Mouse (Mus musculus) cerebellum, adult 9-10 months (tissue): ENCODE measurements around the gene Tcf3.

Experiments used
- DNase-seq: peaks from one replicate; pipeline ENCODE4 v3.0.0; 2022

The Tcf3 gene

DNA sequence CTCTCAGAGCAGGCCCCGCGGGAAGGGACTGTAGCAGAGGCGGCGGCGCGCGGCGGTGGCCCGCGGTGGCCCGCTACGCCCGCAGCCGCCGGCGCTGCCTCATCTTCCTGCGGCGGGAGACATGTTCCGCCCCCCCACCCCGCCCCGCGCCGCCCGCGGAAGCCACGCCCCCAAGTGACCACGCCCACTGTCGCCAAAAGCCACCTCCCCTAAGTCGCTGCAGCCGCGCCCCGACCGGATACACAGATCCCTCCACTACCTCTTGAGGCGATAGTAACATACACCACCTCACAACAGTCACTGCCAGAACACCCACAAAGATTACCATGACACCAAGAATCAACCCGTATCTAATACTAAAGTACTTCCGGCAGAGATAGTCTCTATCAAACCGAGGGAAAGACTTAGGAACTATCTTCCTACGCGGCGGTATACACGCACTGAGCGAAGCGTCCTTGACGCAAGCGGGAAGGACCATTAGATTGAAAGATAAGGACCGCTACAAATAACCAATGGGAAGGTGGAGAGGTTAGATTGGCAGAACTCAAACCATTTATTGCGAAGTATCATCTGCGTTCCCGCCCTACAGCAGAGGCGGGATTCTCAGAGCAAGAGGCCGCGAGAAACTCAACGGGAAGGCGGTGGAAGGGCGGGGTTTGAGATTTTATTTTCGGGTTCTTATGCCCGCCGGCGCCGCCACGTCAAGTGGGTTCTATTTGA, at the start of gene Tcf3:
Gene Tcf3 (minus strand): TSS at position 135 of the 720 bp plus-strand sequence.
- DNase-seq: peak; percentile 99

DNA sequence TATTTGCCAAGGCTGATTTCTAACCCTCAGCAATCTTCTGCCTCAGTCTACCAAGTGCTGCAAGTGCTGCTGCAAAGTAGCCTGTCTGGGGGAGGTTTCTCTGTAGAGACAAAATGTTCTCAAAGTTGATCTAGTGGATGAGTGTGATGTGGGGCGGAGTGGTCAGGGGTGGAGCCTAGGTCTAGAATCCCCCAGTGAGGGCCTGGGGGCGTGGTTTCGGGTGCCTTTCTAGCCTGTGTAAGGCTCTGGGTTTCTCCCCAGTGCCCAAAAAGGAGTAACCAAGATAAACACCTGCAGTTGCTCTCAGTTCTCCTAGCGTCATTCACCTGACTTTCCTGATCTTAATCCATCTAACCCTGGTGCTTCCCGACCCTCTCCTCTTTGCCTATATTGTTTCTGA, 47.6 kb upstream of the Tcf3 start:
- no peak for DNase-seq

DNA sequence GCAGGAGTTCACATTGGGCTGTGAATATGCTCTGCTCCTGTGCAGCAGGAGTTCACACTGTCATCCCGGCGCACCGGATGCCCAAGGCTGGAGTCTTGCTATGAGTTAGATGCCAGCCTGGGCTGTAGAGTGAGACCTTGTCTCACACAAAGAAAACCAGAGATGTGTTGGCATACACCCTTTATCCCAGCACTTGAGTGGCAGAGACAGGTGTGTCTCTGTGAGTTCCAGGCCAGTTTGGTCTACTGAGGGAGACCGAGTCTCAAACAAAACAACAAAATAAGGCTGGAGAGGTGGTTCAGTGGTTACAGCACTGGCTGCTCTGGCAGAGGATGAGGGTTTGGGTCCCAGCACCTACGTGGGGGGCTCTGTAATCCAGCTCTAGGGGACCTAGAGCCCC, 45.1 kb upstream of the Tcf3 start:
- no peak for DNase-seq

DNA sequence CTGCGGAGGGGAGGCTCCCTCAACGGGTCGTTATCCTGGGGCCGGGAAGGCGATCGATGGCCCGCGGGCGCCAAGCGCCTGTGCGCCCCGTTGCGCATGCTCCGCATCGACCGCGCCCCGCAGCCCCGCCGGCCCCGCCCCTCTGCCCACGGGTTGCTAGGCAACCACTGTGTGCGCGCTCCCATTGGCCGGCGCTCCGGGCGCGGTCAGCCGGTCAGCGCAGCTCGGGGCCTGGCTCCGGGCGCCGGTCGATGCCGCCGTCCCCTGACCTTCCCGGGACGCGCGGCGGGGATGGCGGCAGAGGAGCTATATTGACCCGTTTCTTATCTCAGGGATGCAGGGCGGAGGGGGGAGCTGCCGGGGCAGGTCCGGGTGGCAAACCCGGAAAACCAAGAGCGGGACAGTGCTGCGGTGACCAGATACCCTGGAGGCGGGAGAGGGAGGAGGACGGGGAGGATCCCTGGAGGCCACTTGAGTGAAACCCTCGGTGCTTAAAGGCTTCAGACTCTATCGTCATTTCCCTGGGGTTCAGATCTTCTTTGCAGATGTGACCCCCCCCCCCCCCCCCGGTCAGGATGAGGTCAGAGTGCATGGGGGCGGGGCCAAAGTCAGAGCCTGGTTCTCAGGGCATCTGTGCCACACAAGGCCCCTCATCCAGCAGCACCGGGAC, 42.0 kb upstream of the Tcf3 start:
- peak; percentile 88 for DNase-seq

DNA sequence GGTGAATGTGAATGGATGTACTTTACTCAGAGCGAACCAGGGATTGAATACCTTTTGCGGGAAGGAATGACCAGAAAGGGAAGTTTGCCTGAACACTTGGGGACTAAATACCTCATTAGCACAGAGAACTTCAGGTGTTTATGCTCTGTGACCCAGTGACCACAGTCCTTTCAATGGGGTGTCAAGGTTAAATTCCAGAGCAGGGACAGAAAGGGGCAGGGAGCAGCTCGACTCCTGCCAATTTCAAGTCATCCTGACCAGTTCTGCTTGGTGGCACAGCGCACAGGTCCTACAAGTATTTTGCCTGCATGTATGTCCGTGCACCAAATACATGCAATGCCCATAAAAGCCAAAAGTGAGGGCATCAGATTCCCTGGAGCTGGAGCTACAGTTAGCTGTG, 31.6 kb upstream of the Tcf3 start:
- no peak for DNase-seq

DNA sequence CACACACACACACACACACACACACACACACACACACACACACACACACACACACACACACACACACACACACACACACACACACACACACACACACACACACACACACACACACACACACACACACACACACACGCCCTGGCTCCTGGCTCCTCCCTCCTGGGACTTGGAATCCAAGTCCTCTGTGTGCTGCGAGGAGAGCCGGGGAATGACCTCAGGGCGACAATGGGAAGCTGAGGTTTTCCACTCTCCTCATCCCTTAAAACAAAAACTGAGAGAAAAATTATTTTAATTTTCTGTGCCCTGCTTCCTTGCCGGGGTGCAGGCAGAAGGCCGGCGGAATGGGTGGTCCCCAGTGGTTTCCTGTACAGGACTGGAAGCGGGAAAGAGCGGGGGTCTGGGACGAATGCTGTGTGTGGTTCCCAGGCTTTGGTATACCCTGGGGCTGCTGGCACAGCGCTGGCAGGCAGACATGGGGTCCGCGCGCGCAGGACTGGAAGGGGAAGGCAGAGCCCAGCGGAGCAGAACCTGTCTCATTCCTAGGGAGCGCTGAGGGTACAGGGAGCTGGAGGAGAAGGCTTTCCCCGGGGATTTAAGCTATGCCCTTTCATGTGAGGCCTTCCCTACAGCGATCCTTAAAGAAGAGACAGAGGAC, 31.1 kb upstream of the Tcf3 start:
- DNase-seq: no peak

DNA sequence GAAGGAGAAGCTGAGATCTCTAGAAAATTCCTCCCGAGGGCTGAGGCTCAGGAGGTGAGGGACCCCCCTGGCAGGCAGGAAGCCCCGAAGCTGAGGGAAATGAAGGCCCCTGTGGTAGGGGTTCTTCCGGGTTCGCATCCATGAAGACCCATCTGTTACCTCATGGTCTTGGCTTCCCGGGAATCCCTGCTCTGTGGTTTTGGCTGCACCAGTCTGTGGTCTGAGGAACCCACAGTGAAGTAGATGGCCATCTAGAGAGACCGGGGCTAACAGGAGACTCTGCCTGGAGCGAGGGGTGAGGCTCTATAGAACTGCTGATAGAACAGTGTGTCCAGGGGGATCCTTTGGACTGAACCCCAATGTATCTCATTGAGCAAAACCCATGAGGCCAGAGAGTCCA, 27.9 kb upstream of the Tcf3 start:
- no peak for DNase-seq

DNA sequence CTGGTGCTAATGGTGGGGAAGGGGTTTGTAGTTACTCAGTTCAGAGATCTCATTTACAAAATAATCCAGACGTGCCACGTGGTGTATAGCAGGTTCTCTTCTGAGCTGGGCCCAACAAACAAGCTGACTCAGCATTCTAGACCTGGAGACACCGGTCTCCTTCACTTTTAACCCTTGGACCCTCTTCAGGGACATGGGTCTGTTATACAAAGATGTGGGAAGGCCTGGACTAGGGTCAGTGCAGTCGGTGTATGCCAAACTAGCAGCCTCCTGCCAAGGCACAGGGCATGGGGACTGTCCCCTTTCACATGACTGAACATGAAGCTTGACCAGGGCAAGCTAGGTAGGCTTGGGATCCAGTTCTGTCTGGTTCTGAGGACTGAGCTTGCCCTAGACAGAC, 26.9 kb upstream of the Tcf3 start:
- DNase-seq: no peak

DNA sequence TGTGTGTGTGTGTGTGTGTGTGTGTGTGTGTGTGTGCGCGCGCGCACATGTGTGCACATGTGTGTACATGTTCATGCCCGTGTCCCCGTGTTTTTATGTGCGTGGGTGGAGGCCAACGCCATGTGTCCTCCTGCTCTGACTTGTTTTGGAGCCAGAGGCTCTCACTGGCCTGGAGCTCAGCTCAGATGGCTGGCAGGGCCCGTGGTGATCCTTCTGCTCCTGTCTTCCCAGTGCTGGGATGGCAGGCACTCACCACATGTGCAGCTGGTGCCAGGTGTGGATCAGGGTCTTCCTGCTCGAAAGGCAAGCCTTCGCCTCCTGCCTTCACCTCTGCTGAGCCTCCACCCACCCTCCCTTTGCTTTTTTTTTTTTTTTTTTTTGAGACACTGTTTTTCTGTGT, 26.2 kb upstream of the Tcf3 start:
- no peak for DNase-seq

DNA sequence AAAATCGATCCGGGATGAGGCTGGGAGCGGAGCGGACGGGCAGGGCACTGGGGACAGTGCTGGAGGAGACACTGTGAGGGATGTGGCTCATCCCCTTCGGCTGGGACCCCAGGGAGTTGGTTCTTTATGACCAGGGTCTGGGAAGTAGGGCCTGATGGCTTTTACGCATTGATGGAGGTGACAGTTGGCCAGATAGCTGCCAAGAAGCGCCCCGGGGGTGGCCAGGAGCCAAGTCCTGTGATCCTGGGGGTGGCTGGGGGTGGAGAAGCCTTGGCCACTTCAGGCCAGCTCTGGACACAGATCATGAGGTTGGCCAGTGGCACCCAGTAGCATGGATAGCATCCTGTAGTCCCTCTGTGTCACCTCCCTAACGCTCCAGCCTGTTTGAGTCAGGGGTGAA, 25.8 kb upstream of the Tcf3 start:
- DNase-seq: no peak

DNA sequence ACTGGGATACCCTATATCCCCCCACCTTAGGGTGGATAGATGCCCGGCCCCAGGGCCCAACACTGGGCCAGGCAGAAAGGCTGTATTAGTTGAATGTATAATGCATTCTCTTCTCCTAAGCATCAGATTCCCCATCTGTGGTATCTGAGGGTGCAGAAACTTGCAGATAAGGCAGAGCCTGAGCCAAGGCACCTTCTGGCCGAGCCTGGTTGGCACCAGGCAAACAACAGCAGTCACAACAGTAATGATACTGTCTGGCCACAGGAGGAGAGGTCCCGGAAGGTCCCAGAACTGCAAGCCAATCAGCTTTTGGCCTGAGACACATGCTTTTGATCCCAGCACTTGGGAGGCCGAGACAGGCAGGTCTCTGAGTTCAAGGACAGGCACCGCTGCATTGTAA, 22.2 kb upstream of the Tcf3 start:
- no peak for DNase-seq

DNA sequence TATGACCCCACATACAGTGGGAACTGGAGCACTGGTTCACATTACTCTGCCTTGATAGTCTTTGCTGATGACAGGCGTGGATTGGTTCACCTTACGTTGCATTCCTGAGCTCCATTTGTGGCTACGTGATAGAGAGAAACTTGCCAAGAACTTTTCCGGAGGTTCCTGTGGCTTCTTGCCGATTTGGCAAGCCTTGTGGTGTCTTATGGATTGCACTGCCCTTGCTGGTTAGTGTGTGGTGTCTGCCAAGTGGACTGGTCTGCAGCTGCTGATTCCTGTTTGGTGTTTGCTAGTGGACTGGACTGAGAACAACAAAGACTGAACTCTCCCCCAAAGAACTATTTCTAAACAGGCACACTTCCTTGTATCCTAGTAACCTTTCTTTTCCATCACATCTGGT, 21.3 kb upstream of the Tcf3 start:
- no peak for DNase-seq

DNA sequence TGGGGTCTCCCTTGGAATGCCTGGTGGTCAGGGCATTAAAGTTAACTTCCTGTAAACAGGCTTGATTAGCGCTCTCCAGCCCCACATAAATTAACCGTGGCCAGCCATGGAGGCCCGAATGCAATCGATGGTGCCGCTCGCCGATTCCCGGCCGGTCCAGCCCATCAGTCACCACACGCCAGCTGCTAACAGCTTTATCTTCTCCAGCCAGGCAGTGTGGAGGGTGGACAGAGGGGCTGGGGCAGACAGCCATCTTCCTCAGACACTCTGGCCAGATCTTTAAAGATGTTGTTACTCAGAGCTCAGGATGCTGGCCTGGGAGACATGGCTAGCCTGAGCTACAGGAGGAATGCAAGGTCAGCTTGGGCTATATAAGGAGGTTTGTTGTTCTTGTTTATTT, 20.2 kb upstream of the Tcf3 start:
- no peak for DNase-seq

DNA sequence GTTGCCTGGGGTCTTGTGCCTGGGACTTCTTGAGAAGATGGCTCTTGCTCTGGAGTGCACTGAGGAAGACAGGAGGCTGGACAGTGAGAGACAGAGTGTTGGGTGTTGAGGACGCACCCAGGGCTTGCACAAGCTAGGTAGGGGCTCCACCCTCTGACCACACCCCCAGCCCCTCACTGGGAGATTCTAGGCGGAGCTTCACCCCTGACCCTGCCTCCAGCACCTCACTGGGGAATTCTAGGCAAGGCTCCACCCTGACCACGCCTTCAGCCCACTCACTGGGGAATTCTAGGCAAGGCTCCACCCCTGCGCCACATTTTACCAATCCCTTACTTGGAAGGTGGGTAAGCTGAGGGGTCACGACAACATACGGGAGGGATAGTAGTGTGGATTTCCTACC, 17.2 kb upstream of the Tcf3 start:
- no peak for DNase-seq

DNA sequence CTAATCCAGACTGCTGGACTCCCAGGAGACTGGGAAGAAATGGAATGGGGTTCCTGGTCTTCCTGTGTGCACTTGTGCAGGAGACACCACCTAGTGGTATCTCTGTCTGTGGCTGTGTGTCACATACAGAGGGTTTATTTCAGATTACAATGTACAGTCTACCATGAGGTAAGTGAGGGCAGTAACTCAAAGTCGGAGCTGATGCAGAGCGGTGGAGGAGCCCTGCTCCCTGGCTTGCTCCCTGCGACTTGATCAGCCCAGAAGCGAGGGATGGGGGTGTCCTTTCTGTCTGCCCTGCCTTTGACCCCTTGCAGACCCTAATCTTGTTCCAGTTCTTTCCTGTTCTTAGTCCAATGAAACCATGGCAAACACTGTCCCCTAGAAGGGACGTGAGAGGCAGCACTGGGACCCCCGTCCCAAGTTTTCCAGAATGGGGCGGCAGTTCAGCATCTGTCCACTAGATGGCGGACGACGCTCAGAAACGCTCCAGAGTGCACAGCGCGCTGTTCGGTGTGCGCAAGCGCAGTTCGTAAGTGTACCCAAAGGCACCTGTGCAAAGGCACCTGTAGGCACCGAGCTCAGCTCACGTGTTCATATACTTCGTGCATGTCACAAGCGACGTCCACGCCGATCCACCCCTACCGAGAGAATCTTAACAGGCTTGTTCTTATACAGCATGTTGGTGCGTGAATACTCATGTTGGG, 12.6 kb upstream of the Tcf3 start:
- peak; percentile 84 for DNase-seq

DNA sequence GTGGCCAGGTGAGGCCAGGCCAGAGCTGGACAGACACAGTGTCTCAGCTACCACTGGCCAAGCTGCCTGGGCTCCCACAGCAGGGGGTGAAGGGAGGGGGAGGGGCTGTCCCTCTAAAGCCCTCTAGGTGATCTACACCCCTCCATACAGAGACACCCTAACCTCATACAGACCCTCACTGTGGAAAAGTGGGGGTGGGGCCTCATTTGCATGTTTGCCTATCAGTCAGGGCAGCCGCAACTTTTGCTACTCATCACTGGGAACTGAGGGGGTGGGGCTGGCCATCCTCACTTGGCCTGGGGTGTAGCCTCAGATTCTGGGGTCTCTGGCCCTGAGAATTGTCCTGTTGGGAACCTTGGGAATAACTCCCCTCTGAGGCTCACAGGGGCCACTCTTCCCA, 11.6 kb upstream of the Tcf3 start:
- DNase-seq: no peak

DNA sequence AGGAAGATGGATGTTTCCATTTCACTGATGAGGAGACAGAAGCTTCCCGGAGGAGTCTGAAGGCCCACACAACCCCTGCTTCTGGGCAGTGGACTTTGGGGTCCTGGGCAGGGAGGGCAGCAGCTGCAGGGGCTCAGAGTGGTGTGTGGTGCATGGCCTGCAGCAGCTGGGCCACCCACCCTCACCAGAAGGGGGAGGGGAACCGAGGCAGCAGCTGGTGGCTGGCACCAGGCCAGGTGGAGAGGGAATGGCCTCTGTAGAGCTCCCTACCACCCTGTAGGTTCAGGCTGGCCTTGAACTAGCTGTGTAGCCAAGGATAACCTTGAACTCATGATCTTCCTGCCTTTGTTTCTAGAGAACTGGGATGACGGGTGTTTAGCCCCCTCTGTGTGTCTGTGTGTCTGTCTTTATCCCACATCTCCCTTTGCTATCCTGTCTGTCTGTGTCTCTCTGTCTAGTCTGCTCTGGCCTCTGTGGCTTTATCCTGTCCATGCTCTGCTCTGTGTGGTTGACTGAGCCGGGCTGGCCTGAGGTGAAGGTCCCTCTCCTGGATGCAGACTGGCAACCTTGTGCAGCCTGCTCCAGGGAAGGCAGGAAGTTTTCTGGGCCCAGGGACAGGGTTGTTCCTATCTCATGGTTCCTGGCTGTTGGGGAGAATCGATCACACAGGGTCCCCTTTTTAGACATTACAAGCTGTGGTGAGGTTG, 11.0 kb upstream of the Tcf3 start:
- no peak for DNase-seq

DNA sequence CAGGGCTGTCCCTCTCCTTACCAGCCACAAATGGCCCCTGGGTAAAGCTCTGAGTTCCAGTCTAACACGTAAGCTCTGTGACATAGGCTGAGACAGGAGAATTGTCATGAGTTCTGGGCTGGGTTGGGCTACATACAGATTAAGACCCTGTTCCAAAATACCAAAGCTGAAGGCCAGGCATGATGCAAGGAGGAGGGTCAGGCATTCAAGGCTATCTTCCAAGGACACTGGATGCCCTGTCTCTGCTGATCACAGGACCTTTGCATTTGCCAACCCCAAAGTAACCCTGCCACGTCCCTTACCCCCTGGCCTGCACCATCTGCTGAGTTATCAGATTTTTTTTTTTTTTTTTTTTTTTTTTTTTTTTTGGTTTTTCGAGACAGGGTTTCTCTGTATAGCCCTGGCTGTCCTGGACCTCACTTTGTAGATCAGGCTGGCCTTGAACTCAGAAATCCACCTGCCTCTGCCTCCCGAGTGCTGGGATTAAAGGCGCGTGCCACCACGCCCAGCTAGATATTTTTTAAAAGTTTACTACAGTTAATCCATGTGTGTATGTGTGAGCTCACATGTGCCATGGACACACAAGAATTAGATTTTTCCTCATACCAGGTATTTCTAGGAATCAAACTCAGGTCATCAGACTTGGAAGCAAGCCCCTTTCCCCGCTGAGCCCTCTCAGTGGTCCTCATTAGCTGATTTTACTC, 10.3 kb upstream of the Tcf3 start:
- DNase-seq: no peak

DNA sequence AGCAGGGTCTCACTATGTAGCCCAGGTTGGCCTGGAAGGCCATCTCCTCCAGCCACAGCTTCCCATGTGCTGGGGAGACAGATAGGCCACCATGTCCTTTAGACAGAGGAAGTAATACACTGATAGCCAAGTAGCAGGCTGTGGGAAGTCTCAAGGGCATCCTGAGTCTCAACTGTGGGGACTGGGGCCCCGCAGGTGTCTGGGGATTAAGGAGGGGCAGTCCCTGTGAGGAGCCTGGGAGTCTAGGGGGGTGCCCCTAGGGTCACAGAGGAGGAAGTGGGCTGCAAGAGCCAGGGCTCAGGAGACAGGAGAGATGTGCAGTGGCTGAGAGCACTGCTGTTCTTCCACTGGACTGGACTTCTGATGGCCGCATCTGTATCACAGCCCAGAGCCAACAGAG, 9.5 kb upstream of the Tcf3 start:
- no peak for DNase-seq

DNA sequence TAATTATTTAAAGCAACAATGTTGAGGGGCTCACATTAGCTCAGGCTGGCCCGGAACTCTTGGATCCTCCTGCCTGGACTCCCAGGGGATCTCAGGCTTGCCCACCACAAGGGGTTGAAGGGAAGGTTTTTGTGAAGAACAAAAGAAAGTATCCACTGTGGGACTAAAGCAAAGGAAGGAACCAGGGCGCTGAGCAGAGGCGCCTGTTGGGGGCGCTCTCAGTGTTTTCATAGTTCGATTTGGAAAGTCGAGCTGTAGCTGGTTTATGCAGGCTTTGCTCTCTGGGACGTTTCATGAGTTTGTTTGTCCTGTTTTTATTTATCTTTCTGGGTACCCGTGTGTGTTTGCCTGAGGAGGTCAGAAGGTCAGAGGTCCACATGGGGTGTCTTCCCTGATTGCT, 8.2 kb upstream of the Tcf3 start:
- no peak for DNase-seq

DNA sequence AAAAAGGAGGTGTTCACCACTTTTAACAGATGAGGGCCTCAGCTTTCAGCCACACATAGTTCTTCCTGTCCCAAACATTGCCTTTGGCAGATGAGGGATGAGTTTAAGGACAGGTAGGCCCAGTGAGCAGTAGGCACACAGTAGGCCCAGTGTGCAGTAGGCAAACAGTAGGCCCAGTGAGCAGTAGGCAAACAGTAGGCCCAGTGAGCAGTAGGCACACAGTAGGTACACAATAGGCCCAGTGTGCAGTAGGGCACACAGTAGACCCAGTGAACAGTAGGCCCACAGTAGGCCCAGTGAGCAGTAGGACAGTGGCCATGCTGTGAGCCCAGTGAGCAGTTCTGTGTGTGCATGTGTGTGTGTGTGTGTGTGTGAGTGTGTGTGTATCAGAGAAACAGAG, 6.6 kb upstream of the Tcf3 start:
- DNase-seq: no peak

DNA sequence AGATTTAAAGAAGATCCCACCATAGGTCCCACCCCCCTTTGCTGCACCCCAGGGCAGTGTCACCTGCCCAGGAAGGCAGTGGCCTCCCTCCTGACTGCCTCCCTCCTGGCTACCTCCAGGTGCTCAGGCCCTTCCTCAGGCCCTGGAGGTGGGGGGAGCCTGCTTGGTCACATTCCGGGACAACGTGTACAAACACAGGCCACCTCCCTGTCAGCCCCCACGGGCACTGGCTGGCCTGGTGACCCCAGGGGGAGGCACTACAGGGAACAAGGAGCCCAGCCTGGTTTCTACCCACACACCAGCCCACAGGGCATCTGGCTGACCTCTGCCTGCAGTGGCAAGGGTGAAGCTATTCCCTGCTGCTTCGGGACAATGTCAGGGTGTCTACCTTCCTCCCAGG, 4.5 kb upstream of the Tcf3 start:
- DNase-seq: no peak

DNA sequence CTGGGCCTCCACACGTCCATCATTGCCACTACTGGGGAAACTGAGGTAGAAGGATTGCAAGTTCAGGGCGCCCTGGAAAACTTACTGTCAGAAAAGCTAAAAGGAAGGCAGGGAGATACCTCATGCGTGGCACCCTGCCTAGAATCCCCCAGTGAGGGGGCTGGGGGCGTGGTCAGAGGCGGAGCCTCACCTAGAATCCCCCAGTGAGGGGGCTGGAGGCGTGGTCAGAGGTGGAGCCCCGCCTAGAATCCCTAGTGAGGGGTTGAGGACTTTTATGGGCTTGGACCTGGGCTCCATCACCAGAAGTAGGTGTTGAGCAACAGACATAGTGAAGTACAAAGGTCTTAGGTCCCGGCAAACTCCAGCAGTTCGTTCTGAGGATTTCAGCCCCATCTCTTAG, 2.8 kb upstream of the Tcf3 start:
- DNase-seq: peak; percentile 59
